ENCODE assay signal across 9 mouse cellular contexts in the genomic region with DNA sequence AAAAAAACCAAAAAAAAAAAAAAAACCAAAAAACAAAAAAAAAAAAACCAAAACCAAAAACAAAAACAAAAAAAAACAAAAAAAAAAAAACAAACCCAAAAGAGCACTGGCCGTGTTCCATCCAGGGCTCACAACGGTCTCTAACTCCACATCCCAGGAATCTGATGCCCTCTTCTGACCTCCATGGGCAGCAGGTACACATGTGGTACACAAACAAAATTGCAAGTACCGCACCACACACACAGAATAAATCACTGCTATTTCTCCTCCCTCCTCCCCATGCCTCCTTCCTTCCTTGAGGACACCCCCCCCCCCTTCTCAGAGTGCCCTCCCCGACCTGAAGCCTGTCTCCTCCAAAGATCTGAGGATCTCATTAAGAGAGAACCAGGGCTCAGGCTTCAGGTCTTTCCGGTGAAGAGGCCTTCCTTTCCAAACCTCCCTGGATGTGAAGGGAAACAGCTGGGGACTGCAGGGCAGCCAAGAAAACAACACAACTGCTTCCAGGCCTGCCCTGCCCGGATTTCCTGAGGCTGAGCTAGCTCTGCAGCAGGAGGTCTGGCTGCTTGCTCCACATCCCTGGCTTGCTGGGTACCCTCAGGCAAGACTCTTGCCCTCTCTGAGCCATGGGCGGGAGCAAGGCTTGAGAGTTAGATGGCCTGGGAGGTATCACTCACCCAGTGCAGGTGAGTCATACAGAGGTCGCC. TPM values are rescaled to one million over a fixed set of nuclear protein-coding genes. Genes with fewer than 3 reads are reported as not detected.
A peak's percentile ranks its signal among the peaks of the same experiment; 100 is the strongest.
DNase-seq lines count a peak whose midpoint lies in the region; ATAC-seq lines count a peak whose summit lies in the region.
"Had no signal": no experiment of that assay in that cellular context is flagged by ENCODE, and none has a peak within 500 bp of the region (broad histone marks: within the 10 kb centered on the region; RNA-seq: fewer than 3 reads in every experiment).

No protein-coding gene starts in this region.

- H3K4me3 ChIP-seq in liver, embryonic 16.5 days (ENCODE audit: low read depth, low read length), result no peak overlapping the region
- no peak overlapping the region for H3K4me3 ChIP-seq in liver, embryonic 11.5 days (ENCODE audit: low read depth, low read length)

- H3K27me3 ChIP-seq in liver, embryonic 16.5 days (ENCODE audit: control insufficient read depth, insufficient read depth, low read depth, low read length), result no peaks in the 10 kb centered on the region
- no peaks in the 10 kb centered on the region for H3K27me3 ChIP-seq in liver, embryonic 11.5 days (replicated peaks; ENCODE audit: control insufficient read depth, insufficient read depth, low read length)

- ATAC-seq in liver, embryonic 16.5 days (ENCODE audit: low read depth), result peak; percentile 27; the same call in 1 of the 2 replicates
- ATAC-seq in liver, embryonic 11.5 days (replicated peaks; ENCODE audit: low FRiP score), result no peak; the same call in 1 of the 2 replicates
- 0 out of 2 replicates have a peak, but pooled peaks have one; percentile 24 for ATAC-seq in megakaryocyte-erythroid progenitor cell, adult 5-6 weeks (replicated peaks; ENCODE audit: low FRiP score, low TSS enrichment, poor library complexity, severe bottlenecking)

- H3K4me2 ChIP-seq in liver, embryonic 16.5 days (ENCODE audit: low read depth, low read length), result no peak overlapping the region
- H3K4me2 ChIP-seq in liver, embryonic 11.5 days, result no peak overlapping the region

- H3K9me3 ChIP-seq in liver, embryonic 16.5 days (replicated peaks; ENCODE audit: control insufficient read depth, low read length), result no peaks in the 10 kb centered on the region
- no peaks in the 10 kb centered on the region for H3K9me3 ChIP-seq in liver, embryonic 11.5 days (ENCODE audit: control insufficient read depth, low read length)

- no peaks in the 10 kb centered on the region for H3K4me1 ChIP-seq in liver, embryonic 16.5 days (ENCODE audit: control insufficient read depth, low read depth, low read length)
- H3K4me1 ChIP-seq in liver, embryonic 11.5 days (replicated peaks; ENCODE audit: control insufficient read depth, insufficient read depth, low read length), result no peaks in the 10 kb centered on the region

- WGBS in liver, embryonic 16.5 days (ENCODE audit: insufficient replicate concordance), result 56% methylated on average over 8 of the region's 8 CpGs
- WGBS in liver, embryonic 11.5 days, result 57% methylated on average over 8 of the region's 8 CpGs

- H3K9ac ChIP-seq in liver, embryonic 16.5 days (ENCODE audit: low read depth, low read length), result no peak overlapping the region
- no peak overlapping the region for H3K9ac ChIP-seq in liver, embryonic 11.5 days (ENCODE audit: low read depth, low read length)

- H3K27ac ChIP-seq in liver, embryonic 16.5 days (ENCODE audit: low read length), result no peak overlapping the region
- no peak overlapping the region for H3K27ac ChIP-seq in liver, embryonic 11.5 days (ENCODE audit: low read depth, low read length)

- no peaks in the 10 kb centered on the region for H3K36me3 ChIP-seq in liver, embryonic 16.5 days (ENCODE audit: control insufficient read depth, insufficient read depth)
- no peaks in the 10 kb centered on the region for H3K36me3 ChIP-seq in liver, embryonic 11.5 days (ENCODE audit: control insufficient read depth, insufficient read depth, low read length)

- no peak for DNase-seq in liver, embryonic 11.5 days (ENCODE audit: low spot score)
- peak; percentile 99 for DNase-seq in heart, adult 11 months
- DNase-seq in kidney, adult 8-10 months, result peak; percentile 52 to 63
- DNase-seq in layer of hippocampus, postnatal 36 days, result no peak
- DNase-seq in spleen, postnatal 36 days (ENCODE audit: low spot score in 2 of 2), result no peak
- DNase-seq in cerebellum, postnatal 25 days, result no peak

RNA-seq across cellular contexts. Expression of gene Fscn1, which starts 15.0 kb away (rescaled TPM):
- 19.6 and 20.4 TPM in 2 replicates for polyA plus RNA-seq in liver, embryonic 16.5 days (2015; fragmentation: Nextera tagmentation; extraction: Ambion mirVana)
- 142 and 148 TPM in 2 replicates for polyA plus RNA-seq in liver, embryonic 11.5 days (2014; fragmentation: Nextera tagmentation; extraction: Ambion mirVana)
- 0.17 TPM in 1 of 2 replicates, not detected in the other for total RNA-seq in megakaryocyte-erythroid progenitor cell, adult 5-6 weeks (2014; fragmentation: Nextera tagmentation)
- 0.11 TPM in 1 of 2 replicates, not detected in the other for total RNA-seq in megakaryocyte-erythroid progenitor cell, adult 5-6 weeks (2017)
- total RNA-seq in layer of hippocampus, postnatal 36 days (2021), result 100 to 1,000 TPM; 185 to 194 TPM
- total RNA-seq: neutrophil, adult 5-6 weeks had no signal

RNA-seq across cellular contexts. Expression of gene Actb, which starts 38.6 kb away (rescaled TPM):
- 6,197 and 6,568 TPM in 2 replicates for polyA plus RNA-seq in liver, embryonic 16.5 days (2015; fragmentation: Nextera tagmentation; extraction: Ambion mirVana)
- polyA plus RNA-seq in liver, embryonic 11.5 days (2014; fragmentation: Nextera tagmentation; extraction: Ambion mirVana), result 11,958 and 12,749 TPM in 2 replicates
- 1,959 and 3,523 TPM in 2 replicates for total RNA-seq in megakaryocyte-erythroid progenitor cell, adult 5-6 weeks (2014; fragmentation: Nextera tagmentation)
- total RNA-seq in megakaryocyte-erythroid progenitor cell, adult 5-6 weeks (2017), result 1,717 and 2,932 TPM in 2 replicates
- total RNA-seq in layer of hippocampus, postnatal 36 days (2021), result 1,000 to 10,000 TPM; 3,215 to 3,370 TPM

RNA-seq across cellular contexts. Expression of gene Fbxl18, which starts 49.9 kb away (rescaled TPM):
- 2.7 TPM in 2 replicates for polyA plus RNA-seq in liver, embryonic 16.5 days (2015; fragmentation: Nextera tagmentation; extraction: Ambion mirVana)
- 6.7 TPM in 2 replicates for polyA plus RNA-seq in liver, embryonic 11.5 days (2014; fragmentation: Nextera tagmentation; extraction: Ambion mirVana)
- 7.7 and 7.8 TPM in 2 replicates for total RNA-seq in megakaryocyte-erythroid progenitor cell, adult 5-6 weeks (2014; fragmentation: Nextera tagmentation)
- total RNA-seq in megakaryocyte-erythroid progenitor cell, adult 5-6 weeks (2017), result 1.4 and 3.9 TPM in 2 replicates
- 10 to 100 TPM; 37.1 to 41.6 TPM for total RNA-seq in layer of hippocampus, postnatal 36 days (2021)

Comparison
In these comparisons a context has a peak if more than half of its experiments do, and no peak if none do; other contexts are left out.
1. DNase-seq: peak in heart, adult 11 months (single experiment) and kidney, adult 8-10 months (2 of 2); none in liver, embryonic 11.5 days (single experiment), layer of hippocampus, postnatal 36 days (0 of 2), spleen, postnatal 36 days (0 of 2) and cerebellum, postnatal 25 days (0 of 2).
2. RNA of gene Fscn1, which starts 15.0 kb away (total RNA-seq): 185 to 194 TPM in layer of hippocampus, postnatal 36 days; 0.11 to 0.17 TPM in megakaryocyte-erythroid progenitor cell, adult 5-6 weeks; every median in the first group is over 100 times any median in the second.
3. RNA of gene Fbxl18, which starts 49.9 kb away (total RNA-seq): 37.1 to 41.6 TPM in layer of hippocampus, postnatal 36 days; 1.4 to 7.8 TPM in megakaryocyte-erythroid progenitor cell, adult 5-6 weeks; every median in the first group is over 4 times any median in the second.